Mouse (Mus musculus) heart, postnatal 0 days (tissue): ENCODE results near the gene Borcs6.

ENCODE experiments used
- CTCF ChIP-seq: IDR thresholded peaks from 2 replicates; pipeline ENCODE4 v1.5.1; 2016; ENCODE audit warnings: antibody characterized with exemption, control low read depth, low read depth
- EP300 ChIP-seq: IDR thresholded peaks from 2 replicates; pipeline ENCODE4 v1.6.1; 2016; ENCODE audit warnings: antibody characterized with exemption, low read depth

DNA sequence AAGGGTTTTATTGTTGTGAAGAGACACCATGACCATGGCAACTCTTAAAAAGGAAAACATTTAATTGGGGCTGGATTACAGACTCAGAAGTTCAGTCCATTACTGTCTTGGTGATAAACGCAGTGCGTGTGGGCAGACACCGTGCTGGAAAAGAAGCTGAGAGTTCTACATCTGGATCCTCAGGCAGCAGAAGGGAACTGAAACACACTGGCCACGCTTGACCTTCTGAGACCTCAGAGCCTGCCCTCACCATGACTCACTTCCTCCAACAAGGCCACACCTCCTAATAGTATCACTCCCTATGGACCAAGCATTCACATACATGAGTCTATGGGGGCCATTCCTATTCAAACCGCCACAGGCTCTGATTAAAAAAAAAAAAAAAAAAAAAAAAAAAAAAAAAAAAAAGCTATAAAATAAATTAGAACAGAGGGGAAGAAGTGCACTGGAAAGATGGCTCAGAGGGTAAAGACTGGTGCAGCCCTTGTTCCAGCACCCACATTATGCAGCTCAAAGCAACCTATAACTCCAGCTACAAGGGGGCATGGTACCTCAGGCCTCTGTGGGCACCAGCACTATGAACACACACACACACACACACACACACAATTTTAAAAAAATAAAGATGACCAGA, 19.4 kb downstream of the Borcs6 start:
- TF ChIP-seq EP300 (no peak), CTCF (no peak)
